Mouse (Mus musculus): ENCODE data around the gene Chn2. TPM values are rescaled to one million over a fixed set of nuclear protein-coding genes. Genes with fewer than 3 reads are reported as not detected.

Chn2 gene
- total and polyA plus RNA-seq, 3 experiments: not detected

DNA sequence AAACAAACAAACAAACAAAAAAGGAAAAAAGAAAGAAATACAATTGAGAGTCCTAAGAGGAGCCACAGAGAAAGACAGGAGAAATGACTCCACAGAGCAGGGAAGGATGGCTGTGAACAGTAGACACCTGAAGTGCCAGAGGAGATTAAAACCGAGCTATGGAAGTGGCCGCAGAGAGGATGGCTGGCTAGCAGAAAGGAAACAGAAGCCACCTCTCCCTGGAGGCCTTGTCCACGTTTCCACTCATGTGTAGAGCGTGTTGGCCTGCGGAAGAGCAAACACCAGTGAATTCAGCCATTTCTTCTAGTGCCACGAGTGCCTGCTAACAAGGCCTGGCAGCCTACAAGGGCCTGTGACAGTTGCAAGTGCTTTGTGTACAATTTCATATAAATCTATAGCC lies 75.1 kb downstream of the Chn2 start:
- no peaks in the 10 kb centered on the region for H3K4me1 ChIP-seq (ENCODE audit: control insufficient read depth in 1 of 2, insufficient read depth in 2 of 2, low read length in 2 of 2)
- H3K9me3 ChIP-seq (replicated peaks; ENCODE audit: insufficient read depth, low read length): no peaks in the 10 kb centered on the region
- no peaks in the 10 kb centered on the region for H3K79me2 ChIP-seq (ENCODE audit: control insufficient read depth, insufficient read depth, low read length, poor library complexity)
- DNase-seq (ENCODE audit: low read depth, low spot score): no peak
- no peak overlapping the region for H3K9ac ChIP-seq (ENCODE audit: control insufficient read depth, low read depth, low read length, poor library complexity, severe bottlenecking)
- H3K27me3 ChIP-seq (ENCODE audit: control insufficient read depth in 1 of 2, insufficient read depth in 2 of 2, low read length in 2 of 2): no peaks in the 10 kb centered on the region
- no peak overlapping the region for H3K4me3 ChIP-seq (ENCODE audit: control insufficient read depth in 1 of 2, insufficient read depth in 1 of 2, low read depth in 2 of 2, low read length in 2 of 2)
- H3K36me3 ChIP-seq (ENCODE audit: control insufficient read depth in 1 of 2, insufficient read depth in 2 of 2, low read length in 2 of 2): no peaks in the 10 kb centered on the region
- TF ChIP-seq MAZ (IDR thresholded peaks at IDR 0.05; ENCODE audit: low read depth, low read length) (no peak), ELF1 (IDR thresholded peaks at IDR 0.05; ENCODE audit: low read depth, low read length) (no peak), CHD1 (IDR thresholded peaks at IDR 0.05; ENCODE audit: low read depth, low read length) (no peak), CTCF (IDR thresholded peaks at IDR 0.05 in 2 of 3, conservative IDR thresholded peaks at IDR 0.05 in 1 of 3; ENCODE audit: control insufficient read depth in 1 of 3, insufficient read depth in 1 of 3, low read depth in 2 of 3, low read length in 3 of 3, poor library complexity in 1 of 3, severe bottlenecking in 1 of 3) (no peak)
- H3K27ac ChIP-seq (ENCODE audit: control insufficient read depth, low read depth, low read length): no peak overlapping the region

DNA sequence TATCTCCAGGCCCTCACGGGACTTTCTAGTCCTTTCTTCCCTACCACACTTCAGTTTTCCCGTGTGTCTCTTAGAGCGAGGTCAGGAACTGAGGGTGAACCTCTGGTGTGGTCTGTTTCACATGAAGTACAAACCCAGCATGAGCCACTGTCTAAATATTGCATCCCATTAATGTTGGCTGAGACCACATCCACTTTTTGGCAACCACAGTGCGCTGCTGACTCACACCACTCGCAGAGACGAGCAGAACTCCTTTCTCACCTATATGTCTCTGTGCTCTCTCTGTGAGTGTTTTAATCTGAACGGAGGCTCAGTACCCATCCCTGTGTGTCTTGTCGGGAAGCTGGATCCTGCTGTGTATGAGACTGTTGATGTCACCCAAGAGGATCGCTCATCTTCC lies 76.9 kb downstream of the Chn2 start:
- Histone ChIP-seq H3K9me3 (replicated peaks; ENCODE audit: insufficient read depth, low read length) (no peaks in the 10 kb centered on the region), H3K36me3 (ENCODE audit: control insufficient read depth in 1 of 2, insufficient read depth in 2 of 2, low read length in 2 of 2) (no peaks in the 10 kb centered on the region), H3K4me3 (ENCODE audit: control insufficient read depth in 1 of 2, insufficient read depth in 1 of 2, low read depth in 2 of 2, low read length in 2 of 2) (no peak overlapping the region), H3K27ac (ENCODE audit: control insufficient read depth, low read depth, low read length) (no peak overlapping the region), H3K4me1 (ENCODE audit: control insufficient read depth in 1 of 2, insufficient read depth in 2 of 2, low read length in 2 of 2) (no peaks in the 10 kb centered on the region), H3K27me3 (ENCODE audit: control insufficient read depth in 1 of 2, insufficient read depth in 2 of 2, low read length in 2 of 2) (no peaks in the 10 kb centered on the region), H3K79me2 (ENCODE audit: control insufficient read depth, insufficient read depth, low read length, poor library complexity) (no peaks in the 10 kb centered on the region), H3K9ac (ENCODE audit: control insufficient read depth, low read depth, low read length, poor library complexity, severe bottlenecking) (no peak overlapping the region)
- DNase-seq (ENCODE audit: low read depth, low spot score): no peak
- no peak for TF ChIP-seq GATA1 (IDR thresholded peaks at IDR 0.05; ENCODE audit: low read depth, low read length)

DNA sequence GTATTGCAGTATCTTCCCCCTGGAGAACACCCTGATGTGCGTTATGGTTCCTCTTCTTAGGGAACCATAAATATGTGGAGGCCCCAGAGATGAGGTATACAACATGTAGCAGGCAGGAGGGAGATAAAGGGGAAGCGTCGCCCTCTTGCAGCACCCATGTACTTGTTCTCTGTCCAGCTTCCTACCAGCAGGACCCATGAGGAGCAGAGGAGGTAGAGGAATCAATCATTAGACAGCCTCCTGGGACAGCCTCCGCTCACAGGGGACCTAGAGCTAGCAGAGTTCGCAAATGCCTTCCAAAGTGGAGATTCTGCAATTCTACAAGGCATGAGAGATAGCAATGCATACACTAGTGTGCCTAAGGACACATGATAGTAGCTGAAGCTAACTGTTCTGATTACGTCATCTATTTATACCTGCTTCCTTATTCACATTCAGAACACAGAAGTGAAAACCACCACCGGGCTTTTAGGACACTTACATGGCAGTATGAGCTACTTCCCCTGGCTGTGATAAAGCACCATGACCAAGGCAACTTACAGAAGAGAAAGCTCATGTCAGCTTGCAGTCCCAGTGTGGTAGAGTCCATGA lies 77.7 kb downstream of the Chn2 start:
- Histone ChIP-seq H3K4me1 (ENCODE audit: control insufficient read depth in 1 of 2, insufficient read depth in 2 of 2, low read length in 2 of 2) (no peaks in the 10 kb centered on the region), H3K4me3 (ENCODE audit: control insufficient read depth in 1 of 2, insufficient read depth in 1 of 2, low read depth in 2 of 2, low read length in 2 of 2) (no peak overlapping the region), H3K27ac (ENCODE audit: control insufficient read depth, low read depth, low read length) (no peak overlapping the region), H3K9ac (ENCODE audit: control insufficient read depth, low read depth, low read length, poor library complexity, severe bottlenecking) (no peak overlapping the region), H3K79me2 (ENCODE audit: control insufficient read depth, insufficient read depth, low read length, poor library complexity) (no peaks in the 10 kb centered on the region), H3K27me3 (ENCODE audit: control insufficient read depth in 1 of 2, insufficient read depth in 2 of 2, low read length in 2 of 2) (no peaks in the 10 kb centered on the region), H3K9me3 (replicated peaks; ENCODE audit: insufficient read depth, low read length) (no peaks in the 10 kb centered on the region), H3K36me3 (ENCODE audit: control insufficient read depth in 1 of 2, insufficient read depth in 2 of 2, low read length in 2 of 2) (no peaks in the 10 kb centered on the region)
- no peak for TF ChIP-seq MEF2A (IDR thresholded peaks at IDR 0.05; ENCODE audit: extremely low read depth, insufficient replicate concordance, low read depth, low read length, poor library complexity, severe bottlenecking)
- no peak for TF ChIP-seq MAX (IDR thresholded peaks at IDR 0.05; ENCODE audit: low read length)
- no peak for TF ChIP-seq GABPA (IDR thresholded peaks at IDR 0.05; ENCODE audit: low read depth, low read length)
- TF ChIP-seq TCF12 (IDR thresholded peaks at IDR 0.05; ENCODE audit: low read depth, low read length): no peak
- TF ChIP-seq NELFE (IDR thresholded peaks at IDR 0.05; ENCODE audit: low read depth, low read length): no peak
- TF ChIP-seq JUND (IDR thresholded peaks at IDR 0.05; ENCODE audit: low read depth, low read length): no peak
- TF ChIP-seq ETS1 (IDR thresholded peaks at IDR 0.05; ENCODE audit: low read depth, low read length): no peak
- TF ChIP-seq ZKSCAN1 (IDR thresholded peaks at IDR 0.05; ENCODE audit: low read depth, low read length): no peak
- no peak for TF ChIP-seq BHLHE40 (IDR thresholded peaks at IDR 0.05; ENCODE audit: borderline replicate concordance, low read depth, low read length)
- no peak for TF ChIP-seq MXI1 (IDR thresholded peaks at IDR 0.05; ENCODE audit: low read depth, low read length)
- TF ChIP-seq TAL1 (IDR thresholded peaks at IDR 0.05; ENCODE audit: low read length): no peak
- TF ChIP-seq USF2 (IDR thresholded peaks at IDR 0.05; ENCODE audit: borderline replicate concordance in 1 of 2, insufficient read depth in 1 of 2, low read depth in 1 of 2, low read length in 2 of 2): no peak
- no peak for TF ChIP-seq NRF1 (IDR thresholded peaks at IDR 0.05; ENCODE audit: insufficient read depth, low read depth, low read length, poor library complexity, severe bottlenecking)
- TF ChIP-seq MYB (IDR thresholded peaks at IDR 0.05; ENCODE audit: low read depth, low read length): no peak
- no peak for TF ChIP-seq CHD1 (IDR thresholded peaks at IDR 0.05; ENCODE audit: low read depth, low read length)
- no peak for TF ChIP-seq ZMIZ1 (IDR thresholded peaks at IDR 0.05; ENCODE audit: low read depth, low read length)
- no peak for TF ChIP-seq POLR2AphosphoS2 (IDR thresholded peaks at IDR 0.05; ENCODE audit: low read length)
- DNase-seq (ENCODE audit: low read depth, low spot score): no peak
